Mouse (Mus musculus): ENCODE measurements around the gene Tmem39a. TPM values are rescaled to one million over a fixed set of nuclear protein-coding genes. Genes with fewer than 3 reads are reported as not detected.

Tmem39a gene
- polyA plus RNA-seq, 1 experiment from 2014 or later, result 83.2 TPM

Other genes with a start within 250 kb of the Tmem39a start
- gene Maats1, start 216.6 kb upstream of the Tmem39a start, polyA plus RNA-seq (2015; fragmentation: Nextera tagmentation; extraction: Ambion mirVana), result 0.18 and 0.31 TPM in 2 replicates
- 223 and 249 TPM in 2 replicates for gene Cox17, start 211.7 kb upstream of the Tmem39a start, polyA plus RNA-seq (2015; fragmentation: Nextera tagmentation; extraction: Ambion mirVana)
- gene Gm21987, start 211.7 kb upstream of the Tmem39a start, polyA plus RNA-seq (2015; fragmentation: Nextera tagmentation; extraction: Ambion mirVana), result 0.54 and 1.6 TPM in 2 replicates
- 15.0 and 20.2 TPM in 2 replicates for gene Popdc2, start 196.5 kb upstream of the Tmem39a start, polyA plus RNA-seq (2015; fragmentation: Nextera tagmentation; extraction: Ambion mirVana)
- 1.3 and 1.9 TPM in 2 replicates for gene Pla1a, start 125.6 kb upstream of the Tmem39a start, polyA plus RNA-seq (2015; fragmentation: Nextera tagmentation; extraction: Ambion mirVana)
- 85.1 and 88.9 TPM in 2 replicates for gene Adprh, start 106.0 kb upstream of the Tmem39a start, polyA plus RNA-seq (2015; fragmentation: Nextera tagmentation; extraction: Ambion mirVana)
- 0.18 and 0.27 TPM in 2 replicates for gene Cd80, start 103.1 kb upstream of the Tmem39a start, polyA plus RNA-seq (2015; fragmentation: Nextera tagmentation; extraction: Ambion mirVana)
- gene Timmdc1, start 36.0 kb upstream of the Tmem39a start, polyA plus RNA-seq (2015; fragmentation: Nextera tagmentation; extraction: Ambion mirVana), result 22.6 and 23.6 TPM in 2 replicates
- 31.5 and 33.9 TPM in 2 replicates for gene Poglut1, start 8.4 kb upstream of the Tmem39a start, polyA plus RNA-seq (2015; fragmentation: Nextera tagmentation; extraction: Ambion mirVana)
- 5.7 TPM in 2 replicates for gene Arhgap31, start 154.6 kb downstream of the Tmem39a start, polyA plus RNA-seq (2015; fragmentation: Nextera tagmentation; extraction: Ambion mirVana)
- 21.7 and 22.0 TPM in 2 replicates for gene B4galt4, start 183.6 kb downstream of the Tmem39a start, polyA plus RNA-seq (2015; fragmentation: Nextera tagmentation; extraction: Ambion mirVana)
- gene Upk1b, start 241.6 kb downstream of the Tmem39a start, polyA plus RNA-seq (2015; fragmentation: Nextera tagmentation; extraction: Ambion mirVana), result 12.0 and 13.6 TPM in 2 replicates

All from intestine, embryonic 16.5 days (tissue).